Mouse (Mus musculus): ENCODE measurements around the gene Sacs.

The Sacs gene

GRCm38 (mm10) chr14:61160920-61161319 is 22.7 kb downstream of the Sacs start:
- no peak for DNase-seq (ENCODE audit: low spot score in 2 of 2)

DNA sequence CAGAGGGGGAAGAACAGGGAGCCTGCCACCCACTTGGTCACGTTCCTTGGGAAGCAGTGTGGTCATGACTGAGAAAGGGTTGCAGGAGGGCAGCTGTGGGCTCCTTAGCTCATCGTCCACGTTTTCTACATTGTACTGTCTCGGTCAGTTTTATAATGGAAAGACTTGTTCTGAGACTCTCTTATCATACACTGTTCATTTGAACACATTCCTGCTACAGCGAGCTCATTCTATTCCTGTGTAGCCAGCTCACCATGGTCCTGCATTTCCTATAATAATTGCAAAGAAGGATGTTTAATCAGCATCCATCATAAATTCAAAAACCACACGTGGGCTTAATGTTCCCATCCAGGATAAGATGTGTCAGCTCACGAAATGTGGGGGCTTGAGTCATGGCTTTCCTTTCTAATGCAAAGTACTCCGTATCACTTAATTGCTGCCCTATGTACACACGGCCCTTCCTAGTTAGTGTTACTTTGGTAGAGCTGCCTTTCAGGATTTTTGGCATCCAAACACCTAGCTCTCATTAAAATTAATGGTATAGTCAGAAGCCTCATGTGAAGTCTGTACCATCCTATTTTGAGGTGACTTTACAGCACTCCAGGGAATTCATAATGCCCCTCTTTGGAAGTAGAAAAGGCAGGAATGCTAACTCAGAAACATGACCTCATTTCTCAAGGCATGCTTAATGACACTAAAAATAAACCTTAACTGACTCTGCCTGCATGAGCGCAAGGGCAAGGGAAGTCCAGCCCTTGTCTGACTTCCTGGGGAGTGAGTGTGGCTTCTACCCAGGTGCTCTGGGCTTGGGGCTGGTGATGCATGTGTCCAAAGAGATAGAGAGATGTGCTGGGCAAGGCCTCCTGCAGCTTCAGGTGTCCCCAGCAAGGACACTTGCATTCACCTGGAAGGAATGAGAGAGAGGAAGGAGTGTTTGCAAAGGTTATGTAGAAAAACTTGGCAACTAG is 23.4 kb downstream of the Sacs start:
- DNase-seq (ENCODE audit: low spot score in 2 of 2), result no peak

GRCm38 (mm10) chr14:61164461-61164860 is 26.2 kb downstream of the Sacs start:
- no peak for DNase-seq (ENCODE audit: low spot score in 2 of 2)

GRCm38 (mm10) chr14:61165929-61166328 is 27.7 kb downstream of the Sacs start:
- no peak for DNase-seq (ENCODE audit: low spot score in 2 of 2)

- no peak for DNase-seq (ENCODE audit: low spot score in 2 of 2)
These were observed 33.2 kb downstream of the Sacs start for GRCm38 (mm10) chr14:61171261-61171970.

DNA sequence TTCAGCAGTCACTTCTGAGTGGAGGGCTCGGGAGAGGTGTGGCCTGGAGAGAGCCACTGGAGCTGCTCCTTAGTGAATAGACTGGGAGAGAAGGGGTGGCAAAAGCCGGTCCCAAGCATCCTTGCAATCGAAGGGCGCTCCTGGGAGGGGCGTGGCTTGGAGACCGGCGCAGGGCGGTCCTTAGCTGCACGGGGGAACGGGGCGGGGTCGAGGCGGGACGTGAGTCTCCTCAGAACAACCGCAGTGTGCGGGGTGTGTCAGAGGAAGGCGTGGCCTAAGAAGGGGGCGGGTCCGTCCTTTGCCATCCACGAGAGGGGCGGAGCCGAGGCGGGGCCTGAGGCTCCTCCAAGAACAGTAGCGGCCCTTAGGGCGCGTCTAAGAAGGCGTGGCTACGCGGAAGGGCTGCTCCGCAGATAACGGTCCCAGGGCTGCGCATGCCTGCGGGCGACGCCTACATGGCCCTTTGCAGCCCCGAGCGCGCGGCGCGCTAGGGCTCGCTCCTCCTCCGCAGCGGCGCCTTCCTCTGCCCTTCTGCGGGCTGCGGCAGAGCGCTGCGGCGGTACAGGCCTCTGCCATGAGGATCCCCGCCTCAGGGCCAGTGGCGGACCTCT is 34.4 kb downstream of the Sacs start:
- DNase-seq (ENCODE audit: low spot score in 2 of 2), result peak; percentile 100

- DNase-seq (ENCODE audit: low spot score in 2 of 2), result peak in 1 of 2 experiments; percentile 57
These were observed 35.0 kb downstream of the Sacs start for GRCm38 (mm10) chr14:61173229-61173628.

DNA sequence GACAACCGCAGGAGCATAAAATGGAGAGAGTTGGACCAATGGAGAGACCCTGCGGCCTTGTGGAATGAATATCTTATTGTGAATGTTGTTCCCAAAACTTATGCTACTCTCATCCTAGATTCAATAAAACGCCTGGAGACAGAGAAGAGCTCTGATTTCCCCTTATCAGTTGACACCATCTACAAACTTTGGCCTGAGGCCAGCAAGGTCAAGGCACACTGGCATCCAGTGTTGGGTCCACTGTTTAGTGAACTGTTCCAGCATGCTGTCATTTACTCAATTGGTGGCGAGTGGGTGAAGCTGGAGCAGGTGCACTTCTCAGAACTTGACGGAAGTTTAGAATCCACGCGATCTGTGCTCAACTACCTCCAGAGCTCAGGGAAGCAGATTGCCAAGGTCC is 53.6 kb downstream of the Sacs start:
- DNase-seq (ENCODE audit: low spot score in 2 of 2), result no peak

DNA sequence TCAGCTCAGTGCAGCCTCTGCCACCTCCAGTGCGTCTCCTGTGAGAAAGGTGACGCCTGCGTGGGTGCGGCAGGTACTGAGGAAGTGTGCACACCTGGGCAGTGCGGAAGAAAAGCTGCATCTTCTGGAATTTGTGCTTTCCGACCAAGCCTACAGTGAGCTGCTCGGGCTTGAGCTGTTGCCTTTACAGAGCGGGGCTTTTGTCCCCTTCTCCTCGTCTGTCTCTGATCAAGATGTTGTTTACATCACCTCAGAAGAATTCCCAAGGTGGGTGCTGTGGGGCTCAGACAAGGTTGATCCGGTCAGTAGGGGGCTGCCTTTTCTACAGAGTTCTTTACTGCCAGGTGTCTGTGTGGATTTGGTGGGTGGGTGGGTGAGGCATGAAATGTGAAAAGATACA is 54.1 kb downstream of the Sacs start:
- DNase-seq (ENCODE audit: low spot score in 2 of 2), result no peak

DNA sequence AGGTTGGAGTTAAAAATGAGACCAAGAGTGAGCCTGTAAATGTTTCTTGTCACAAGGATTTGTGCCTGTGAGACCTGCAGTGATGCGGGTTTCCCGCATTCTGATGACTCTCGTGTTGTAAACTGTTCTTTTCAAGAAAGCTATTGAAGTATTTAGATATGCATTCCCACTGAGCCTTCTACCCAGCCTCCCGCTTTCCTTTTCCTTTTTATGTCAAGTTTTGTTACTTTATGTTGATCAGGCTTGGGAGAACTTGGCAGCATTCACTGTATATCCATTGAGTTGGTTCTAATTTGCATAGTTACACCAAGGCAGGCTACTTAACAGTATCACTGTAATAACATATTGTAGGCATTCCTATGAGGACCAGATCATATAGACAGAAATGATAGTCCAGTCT is 56.2 kb downstream of the Sacs start:
- DNase-seq (ENCODE audit: low spot score in 2 of 2), result no peak

DNA sequence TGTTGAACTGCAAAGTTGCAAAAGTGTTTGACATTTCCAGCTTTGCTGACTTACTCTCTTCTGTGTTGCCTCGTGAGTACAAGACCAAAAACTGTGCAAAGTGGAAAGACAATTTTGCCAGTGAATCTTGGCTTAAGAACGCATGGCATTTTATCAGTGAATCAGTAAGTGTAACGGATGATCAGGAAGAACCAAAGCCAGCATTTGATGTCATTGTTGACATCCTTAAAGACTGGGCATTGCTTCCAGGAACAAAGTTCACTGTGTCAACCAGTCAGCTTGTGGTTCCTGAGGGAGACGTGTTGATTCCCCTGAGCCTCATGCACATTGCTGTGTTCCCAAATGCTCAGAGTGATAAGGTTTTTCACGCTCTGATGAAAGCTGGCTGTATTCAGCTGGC is 71.9 kb downstream of the Sacs start:
- DNase-seq (ENCODE audit: low spot score in 2 of 2), result no peak

- no peak for DNase-seq (ENCODE audit: low spot score in 2 of 2)
These were observed 73.5 kb downstream of the Sacs start for GRCm38 (mm10) chr14:61211754-61212153.

DNA sequence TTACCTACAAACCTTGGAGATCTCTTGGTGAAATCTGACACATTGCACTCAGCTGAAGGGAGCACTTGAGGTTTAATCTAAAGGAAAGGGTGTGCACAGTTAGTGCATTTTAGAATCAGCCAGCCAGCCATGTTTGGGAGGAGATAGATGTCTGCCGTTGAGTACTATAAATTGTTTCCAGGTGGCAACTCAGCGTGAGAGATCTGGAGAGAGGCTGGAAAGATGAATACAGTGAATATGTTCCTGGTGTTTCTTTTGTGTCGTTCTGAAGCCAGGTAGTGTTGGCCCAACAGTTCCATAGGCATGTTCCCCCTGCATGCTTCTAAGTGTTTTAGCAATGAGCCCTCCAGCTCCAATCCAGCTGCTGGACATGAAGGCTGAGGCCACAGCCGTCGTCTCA is 82.9 kb downstream of the Sacs start:
- no peak for DNase-seq (ENCODE audit: low spot score in 2 of 2)

- DNase-seq (ENCODE audit: low spot score in 2 of 2), result no peak
These were observed 84.2 kb downstream of the Sacs start for GRCm38 (mm10) chr14:61222506-61222905.

- DNase-seq (ENCODE audit: low spot score in 2 of 2), result no peak
These were observed 85.5 kb downstream of the Sacs start for GRCm38 (mm10) chr14:61223740-61224139.

DNA sequence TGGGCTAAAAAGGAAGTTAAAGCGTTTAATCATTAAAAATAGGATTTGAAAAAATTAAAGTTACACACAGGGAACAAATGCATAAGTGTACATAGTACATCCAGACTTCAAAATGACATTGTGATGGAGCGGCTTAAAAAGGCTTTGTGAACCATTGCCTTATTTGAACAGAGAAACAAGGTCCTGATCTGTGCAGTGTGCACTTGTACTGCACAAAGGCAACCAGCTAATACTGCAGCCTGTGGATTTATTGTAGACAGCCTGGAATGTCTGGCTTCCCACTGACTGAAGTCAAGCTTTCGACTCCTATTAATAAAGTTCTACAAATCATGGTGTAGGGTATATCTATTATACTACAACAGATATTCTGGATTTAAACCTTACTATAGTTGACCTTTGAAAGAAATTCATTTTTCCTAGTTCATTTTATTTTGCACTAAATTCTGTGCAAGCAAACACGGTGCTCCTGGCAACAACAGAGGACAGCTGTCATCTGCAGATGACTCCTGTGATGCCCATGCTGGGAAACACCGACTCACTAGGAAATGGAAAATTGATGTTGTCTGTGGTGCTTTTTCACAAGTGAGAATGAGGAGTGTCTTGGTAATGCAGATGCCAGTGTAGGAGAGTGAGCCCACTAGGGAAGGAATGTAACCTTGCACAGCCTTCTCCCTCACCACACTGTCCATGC is 86.3 kb downstream of the Sacs start:
- no peak for DNase-seq (ENCODE audit: low spot score in 2 of 2)

DNA sequence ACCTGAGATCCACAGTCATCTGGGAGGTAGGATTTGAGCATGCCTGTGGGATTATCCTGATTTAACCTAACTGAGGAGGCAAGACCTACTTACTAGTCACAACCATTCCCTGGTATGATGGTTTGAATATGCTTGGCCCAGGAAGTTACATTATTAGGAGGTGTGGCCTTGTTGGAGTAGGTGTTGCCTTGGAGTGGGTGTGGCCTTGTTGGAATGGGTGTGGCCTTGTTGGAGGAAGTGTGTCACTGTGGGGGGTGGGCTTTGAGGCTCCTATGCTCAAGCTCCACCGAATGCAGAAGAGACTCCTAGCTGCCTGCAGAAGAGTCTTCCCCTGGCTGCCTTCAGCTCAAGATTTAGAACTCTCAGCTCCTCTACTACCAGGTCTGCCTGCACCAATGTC is 87.9 kb downstream of the Sacs start:
- no peak for DNase-seq (ENCODE audit: low spot score in 2 of 2)

GRCm38 (mm10) chr14:61229763-61230162 is 91.5 kb downstream of the Sacs start:
- no peak for DNase-seq (ENCODE audit: low spot score in 2 of 2)

GRCm38 (mm10) chr14:61230179-61230578 is 91.9 kb downstream of the Sacs start:
- no peak for DNase-seq (ENCODE audit: low spot score in 2 of 2)

GRCm38 (mm10) chr14:61232016-61232568 is 93.8 kb downstream of the Sacs start:
- DNase-seq (ENCODE audit: low spot score in 2 of 2), result no peak

GRCm38 (mm10) chr14:61235846-61236474 is 97.7 kb downstream of the Sacs start:
- DNase-seq (ENCODE audit: low spot score in 2 of 2), result no peak

All from thymus, postnatal 10 days (tissue).